Mouse (Mus musculus): ENCODE results near the gene Gm8122. TPM values are rescaled to one million over a fixed set of nuclear protein-coding genes. Genes with fewer than 3 reads are reported as not detected.
"Not testable (repeated sequence)": the region's sequence is repeated elsewhere in the genome, so short reads cannot be mapped to it uniquely, and the experiment has no call there.

Gm8122 gene
- polyA plus RNA-seq, 1 experiment: not detected

- H3K4me3 ChIP-seq (ENCODE audit: low read depth, low read length); H3K27ac ChIP-seq (ENCODE audit: insufficient read depth, low read depth, low read length); H3K4me1 ChIP-seq (ENCODE audit: control insufficient read depth, insufficient read depth, insufficient read length, low read length); H3K27me3 ChIP-seq (ENCODE audit: control insufficient read depth, insufficient read depth, low read length); H3K36me3 ChIP-seq (ENCODE audit: control insufficient read depth, insufficient read depth, low read length): not testable (repeated sequence)
- 33% methylated on average over 5 of the region's 6 CpGs for WGBS
Measured at GRCm38 (mm10) chr14:43250549-43251253, 15.6 kb upstream of the Gm8122 start.

- H3K4me1 ChIP-seq (ENCODE audit: control insufficient read depth, insufficient read depth, insufficient read length, low read length); H3K27me3 ChIP-seq (ENCODE audit: control insufficient read depth, insufficient read depth, low read length); H3K27ac ChIP-seq (ENCODE audit: insufficient read depth, low read depth, low read length); H3K4me3 ChIP-seq (ENCODE audit: low read depth, low read length); H3K36me3 ChIP-seq (ENCODE audit: control insufficient read depth, insufficient read depth, low read length): not testable (repeated sequence)
- WGBS: 39% methylated on average over 10 of the region's 12 CpGs
Measured at GRCm38 (mm10) chr14:43249611-43250170, 14.6 kb upstream of the Gm8122 start.

GRCm38 (mm10) chr14:43237769-43238168, 2.7 kb upstream of the Gm8122 start:
- not testable (repeated sequence) for H3K36me3 ChIP-seq (ENCODE audit: control insufficient read depth, insufficient read depth, low read length); H3K4me3 ChIP-seq (ENCODE audit: low read depth, low read length); H3K27me3 ChIP-seq (ENCODE audit: control insufficient read depth, insufficient read depth, low read length); H3K4me1 ChIP-seq (ENCODE audit: control insufficient read depth, insufficient read depth, insufficient read length, low read length); H3K27ac ChIP-seq (ENCODE audit: insufficient read depth, low read depth, low read length)

Other genes starting within 250 kb of the Gm8122 start
- not detected in 2 replicates for gene Gm8082, start 241.7 kb downstream of the Gm8122 start, polyA plus RNA-seq (2012; rRNA removed)
- gene Gm10376, start 219.7 kb downstream of the Gm8122 start, polyA plus RNA-seq (2012; rRNA removed): not detected in 2 replicates
- gene Gm8094, start 158.7 kb downstream of the Gm8122 start, polyA plus RNA-seq (2012; rRNA removed): not detected in 2 replicates
- not detected in 2 replicates for gene Gm8104, start 134.7 kb downstream of the Gm8122 start, polyA plus RNA-seq (2012; rRNA removed)
- not detected in 2 replicates for gene Gm7233, start 55.4 kb downstream of the Gm8122 start, polyA plus RNA-seq (2012; rRNA removed)
- gene Gm8126, start 23.3 kb upstream of the Gm8122 start, polyA plus RNA-seq (2012; rRNA removed): not detected in 2 replicates
- not detected in 2 replicates for gene Gm9732, start 39.7 kb upstream of the Gm8122 start, polyA plus RNA-seq (2012; rRNA removed)
- not detected in 2 replicates for gene Gm8127, start 58.5 kb upstream of the Gm8122 start, polyA plus RNA-seq (2012; rRNA removed)
- gene 1700001F09Rik, start 112.5 kb upstream of the Gm8122 start, polyA plus RNA-seq (2012; rRNA removed): not detected in 2 replicates
- gene Gm8138, start 181.0 kb upstream of the Gm8122 start, polyA plus RNA-seq (2012; rRNA removed): not detected in 2 replicates

Measured in small intestine, adult 2 months (tissue).